Mouse (Mus musculus): ENCODE data around the gene Chd6. TPM values are rescaled to one million over a fixed set of nuclear protein-coding genes. Genes with fewer than 3 reads are reported as not detected.

Gene Chd6
- polyA plus RNA-seq, 1 experiment from 2014 or later: 20.8 TPM

GRCm38 (mm10) chr2:160915821-160916610, 192.9 kb downstream of the Chd6 start:
- Histone ChIP-seq H3K36me3 (no peaks in the 10 kb centered on the region), H3K9ac (no peak overlapping the region), H3K4me2 (replicated peaks) (no peak overlapping the region), H3K27ac (peak overlapping the region; percentile 49), H3K9me3 (no peaks in the 10 kb centered on the region), H3K27me3 (replicated peaks) (peaks cover 21% of the 10 kb centered on the region), H3K4me3 (replicated peaks) (no peak overlapping the region), H3K4me1 (replicated peaks) (peaks cover 27% of the 10 kb centered on the region)
- no peak for ATAC-seq
- 60% methylated on average over 13 of the region's 13 CpGs for WGBS

GRCm38 (mm10) chr2:160914656-160915055, 194.2 kb downstream of the Chd6 start:
- Histone ChIP-seq H3K27me3 (replicated peaks) (peaks cover 23% of the 10 kb centered on the region), H3K27ac (peak overlapping the region; percentile 49), H3K36me3 (no peaks in the 10 kb centered on the region), H3K4me1 (replicated peaks) (peaks cover 28% of the 10 kb centered on the region), H3K4me2 (replicated peaks) (no peak overlapping the region), H3K9me3 (no peaks in the 10 kb centered on the region), H3K4me3 (replicated peaks) (no peak overlapping the region), H3K9ac (no peak overlapping the region)
- WGBS: 61% methylated on average over 9 of the region's 9 CpGs
- ATAC-seq: no peak

- 0 out of 2 replicates have a peak, but pooled peaks cover 9% of the 10 kb centered on the region for H3K36me3 ChIP-seq
- H3K4me2 ChIP-seq (replicated peaks): peak within 1 kb of the TSS; percentile 93
- H3K27ac ChIP-seq: peak within 1 kb of the TSS; percentile 54; the same call in 1 of the 2 replicates
- peak; percentile 74 for ATAC-seq
- H3K9me3 ChIP-seq: no peaks in the 10 kb centered on the region
- H3K4me1 ChIP-seq (replicated peaks): peaks cover 28% of the 10 kb centered on the region
- peak within 1 kb of the TSS; percentile 57 for H3K9ac ChIP-seq
- peak within 1 kb of the TSS; percentile 53 for H3K4me3 ChIP-seq (replicated peaks)
- H3K27me3 ChIP-seq (replicated peaks): peaks cover 23% of the 10 kb centered on the region
- WGBS: under 1% methylated on average over 46 of the region's 46 CpGs
These were observed 196.6 kb downstream of the Chd6 start, which contains the start of gene Emilin3 for GRCm38 (mm10) chr2:160912231-160912671. Gene Emilin3 (minus strand): TSS chr2:160912328.

GRCm38 (mm10) chr2:160911558-160912201, 197.2 kb downstream of the Chd6 start:
- 0 out of 2 replicates have a peak overlapping the region, but pooled peaks have one; percentile 0 for H3K27ac ChIP-seq
- H3K4me3 ChIP-seq (replicated peaks): peak overlapping the region; percentile 53
- H3K4me2 ChIP-seq (replicated peaks): peak overlapping the region; percentile 93
- peaks cover 28% of the 10 kb centered on the region for H3K4me1 ChIP-seq (replicated peaks)
- 0 out of 2 replicates have a peak, but pooled peaks cover 10% of the 10 kb centered on the region for H3K36me3 ChIP-seq
- H3K9ac ChIP-seq: peak overlapping the region; percentile 57
- peak; percentile 48 for ATAC-seq
- 2% methylated on average over 58 of the region's 64 CpGs for WGBS
- no peaks in the 10 kb centered on the region for H3K9me3 ChIP-seq
- peaks cover 23% of the 10 kb centered on the region for H3K27me3 ChIP-seq (replicated peaks)

- 0 out of 2 replicates have a peak, but pooled peaks cover 10% of the 10 kb centered on the region for H3K36me3 ChIP-seq
- WGBS: 77% methylated on average over 5 of the region's 5 CpGs
- peaks cover 23% of the 10 kb centered on the region for H3K27me3 ChIP-seq (replicated peaks)
- no peak overlapping the region for H3K9ac ChIP-seq
- H3K4me1 ChIP-seq (replicated peaks): peaks cover 27% of the 10 kb centered on the region
- H3K4me3 ChIP-seq (replicated peaks): no peak overlapping the region; the same call in 1 of the 2 replicates
- H3K4me2 ChIP-seq (replicated peaks): peak overlapping the region; percentile 93
- H3K9me3 ChIP-seq: no peaks in the 10 kb centered on the region
- no peak for ATAC-seq
- no peak overlapping the region for H3K27ac ChIP-seq
These were observed 198.2 kb downstream of the Chd6 start for GRCm38 (mm10) chr2:160910633-160911032.

GRCm38 (mm10) chr2:160908607-160909006, 200.3 kb downstream of the Chd6 start:
- Histone ChIP-seq H3K9ac (no peak overlapping the region), H3K4me1 (replicated peaks) (peaks cover 17% of the 10 kb centered on the region), H3K27ac (no peak overlapping the region), H3K36me3 (0 out of 2 replicates have a peak, but pooled peaks cover 10% of the 10 kb centered on the region), H3K4me2 (replicated peaks) (no peak overlapping the region; the same call in 1 of the 2 replicates), H3K4me3 (replicated peaks) (no peak overlapping the region), H3K9me3 (no peaks in the 10 kb centered on the region), H3K27me3 (replicated peaks) (peaks cover 23% of the 10 kb centered on the region)
- no peak for ATAC-seq
- WGBS: 59% methylated on average over 18 of the region's 18 CpGs

- H3K4me3 ChIP-seq (replicated peaks): no peak overlapping the region
- H3K9me3 ChIP-seq: no peaks in the 10 kb centered on the region
- H3K27me3 ChIP-seq (replicated peaks): peaks cover 3% of the 10 kb centered on the region; the same call in 1 of the 2 replicates
- 82% methylated on average over 5 of the region's 5 CpGs for WGBS
- H3K9ac ChIP-seq: no peak overlapping the region
- peaks cover 5% of the 10 kb centered on the region; the same call in 1 of the 2 replicates for H3K4me1 ChIP-seq (replicated peaks)
- H3K27ac ChIP-seq: no peak overlapping the region
- no peak for ATAC-seq
- H3K36me3 ChIP-seq: 0 out of 2 replicates have a peak, but pooled peaks cover 10% of the 10 kb centered on the region
- no peak overlapping the region for H3K4me2 ChIP-seq (replicated peaks)
These were observed 202.8 kb downstream of the Chd6 start for GRCm38 (mm10) chr2:160906101-160906500.

- Histone ChIP-seq H3K4me2 (replicated peaks) (no peak overlapping the region), H3K4me1 (replicated peaks) (0 out of 2 replicates have a peak, but pooled peaks cover 3% of the 10 kb centered on the region), H3K27ac (no peak overlapping the region), H3K4me3 (replicated peaks) (no peak overlapping the region), H3K9me3 (no peaks in the 10 kb centered on the region), H3K36me3 (0 out of 2 replicates have a peak, but pooled peaks cover 10% of the 10 kb centered on the region), H3K9ac (no peak overlapping the region), H3K27me3 (replicated peaks) (no peaks in the 10 kb centered on the region)
- WGBS: 90% methylated on average over 12 of the region's 12 CpGs
- no peak for ATAC-seq
These were observed 203.6 kb downstream of the Chd6 start for GRCm38 (mm10) chr2:160905301-160905700.

- no peak for ATAC-seq
- no peaks in the 10 kb centered on the region for H3K27me3 ChIP-seq (replicated peaks)
- no peaks in the 10 kb centered on the region for H3K9me3 ChIP-seq
- no peak overlapping the region for H3K9ac ChIP-seq
- 0 out of 2 replicates have a peak, but pooled peaks cover 3% of the 10 kb centered on the region for H3K4me1 ChIP-seq (replicated peaks)
- H3K36me3 ChIP-seq: no peaks in the 10 kb centered on the region
- H3K4me2 ChIP-seq (replicated peaks): no peak overlapping the region
- 72% methylated on average over 7 of the region's 7 CpGs for WGBS
- H3K4me3 ChIP-seq (replicated peaks): no peak overlapping the region
- no peak overlapping the region for H3K27ac ChIP-seq
These were observed 207.0 kb downstream of the Chd6 start for GRCm38 (mm10) chr2:160901656-160902412.
